Mouse (Mus musculus) kidney, embryonic 14.5 days (tissue): ENCODE data around the gene Myo1d. TPM values are rescaled to one million over a fixed set of nuclear protein-coding genes. Genes with fewer than 3 reads are reported as not detected.

ENCODE experiments used
- ATAC-seq: fragments of 200-750 bp; cut with Nextera tagmentation; 2 replicates; pipeline ENCODE4 v1.8.0; 2017; ENCODE audit warnings: moderate number of reproducible peaks, mild to moderate bottlenecking, moderate TSS enrichment, moderate library complexity; ENCODE audit not compliant: low FRiP score, low TSS enrichment
- H3K27ac ChIP-seq: fragments of 300-500 bp; sonication (generic); 2 replicates; pipeline ENCODE4 v1.5.1; 2014; ENCODE audit warnings: low read depth, mild to moderate bottlenecking, low read length, moderate library complexity, mixed read lengths
- H3K27me3 ChIP-seq: fragments of 300-500 bp; sonication (generic); 2 replicates; pipeline ENCODE4 v1.6.1; 2014; ENCODE audit warnings: mild to moderate bottlenecking, low read length; ENCODE audit not compliant: control insufficient read depth, insufficient read depth
- H3K36me3 ChIP-seq: fragments of 300-500 bp; sonication (generic); 2 replicates; pipeline ENCODE4 v1.6.1; 2014; ENCODE audit warnings: low read length, mixed read lengths; ENCODE audit not compliant: control insufficient read depth, insufficient read depth
- H3K4me1 ChIP-seq: fragments of 300-500 bp; sonication (generic); 2 replicates; pipeline ENCODE4 v1.6.1; 2014; ENCODE audit warnings: low read length, mixed read lengths; ENCODE audit not compliant: control insufficient read depth, insufficient read depth
- H3K4me2 ChIP-seq: fragments of 300-500 bp; sonication (generic); replicated peaks from 2 replicates; pipeline ENCODE4 v1.6.1; 2014; ENCODE audit warnings: low read depth, mild to moderate bottlenecking, low read length
- H3K4me3 ChIP-seq: fragments of 300-500 bp; sonication (generic); 2 replicates; pipeline ENCODE4 v1.5.1; 2014; ENCODE audit warnings: mild to moderate bottlenecking, low read length
- H3K9ac ChIP-seq: fragments of 300-500 bp; sonication (generic); 2 replicates; pipeline ENCODE4 v1.6.1; 2014; ENCODE audit warnings: low read depth, mild to moderate bottlenecking, low read length, moderate library complexity
- H3K9me3 ChIP-seq: fragments of 300-500 bp; sonication (generic); 2 replicates; pipeline ENCODE4 v1.6.1; 2016; ENCODE audit warnings: low read length; ENCODE audit not compliant: control insufficient read depth
- WGBS: fragments of 180-500 bp; shearing (Covaris S2); extraction: QIAGEN DNeasy Blood & Tissue Kit; methylation state at CpG from one replicate; pipeline ENCODE4 v1.1.7; 2014; 5-methylcytosine and 5-hydroxymethylcytosine counted together
- polyA plus RNA-seq: library from polyadenylated mRNA; unstranded; fragments of >200 nt; fragmentation: Nextera tagmentation; extraction: Ambion mirVana; gene quantifications from 2 replicates; pipeline ENCODE4 v1.2.1, GENCODE M21; 2014

The Myo1d gene
- polyA plus RNA-seq, 1 experiment from 2014 or later = 16.0 TPM

DNA sequence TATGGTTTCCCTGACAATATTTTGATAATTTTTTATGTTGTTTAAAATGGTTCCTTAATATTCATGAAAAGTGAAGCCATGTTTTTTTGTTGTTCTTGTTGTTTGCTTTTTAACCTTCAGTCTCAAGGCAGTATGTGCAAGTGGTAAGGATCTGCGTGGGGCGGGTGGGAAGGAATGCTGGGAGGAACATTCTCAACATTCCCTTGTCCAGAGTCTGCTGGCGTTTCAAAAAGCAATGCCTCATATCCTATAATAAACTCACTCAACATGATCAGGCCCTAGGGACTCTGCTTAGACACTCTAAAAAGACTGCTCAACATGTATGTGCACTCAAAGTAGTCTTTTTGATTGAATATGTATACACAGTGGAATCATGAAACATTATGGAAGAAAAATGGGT is 97.1 kb downstream of the Myo1d start:
- H3K4me2 ChIP-seq = no peak overlapping the region
- no peak overlapping the region for H3K9ac ChIP-seq
- WGBS = 46% methylated on average over 3 of the region's 3 CpGs
- no peaks in the 10 kb centered on the region for H3K27me3 ChIP-seq
- H3K4me3 ChIP-seq = no peak overlapping the region
- no peak for ATAC-seq
- no peaks in the 10 kb centered on the region for H3K9me3 ChIP-seq
- H3K36me3 ChIP-seq = no peaks in the 10 kb centered on the region
- no peaks in the 10 kb centered on the region for H3K4me1 ChIP-seq
- no peak overlapping the region for H3K27ac ChIP-seq

DNA sequence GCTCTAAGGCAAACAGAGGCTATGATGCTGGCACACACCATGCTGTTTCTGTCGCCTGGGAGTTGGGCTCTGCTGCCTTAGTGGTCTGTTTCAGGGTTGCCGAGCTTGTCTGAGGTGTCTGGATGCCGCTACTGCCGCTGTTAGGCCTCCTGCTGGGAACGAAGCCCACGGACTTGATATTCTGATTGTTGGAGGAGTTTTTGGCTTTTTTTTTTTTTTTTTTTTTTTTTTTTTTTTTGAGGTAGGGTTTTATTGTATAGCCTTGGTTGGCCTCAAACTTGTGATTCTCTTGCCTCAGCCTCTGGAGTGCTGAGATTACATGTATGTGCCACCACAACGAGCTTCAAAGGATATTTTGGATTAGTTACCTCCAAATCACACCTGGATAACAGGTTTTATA is 106.8 kb downstream of the Myo1d start:
- Histone ChIP-seq H3K4me3 (no peak overlapping the region), H3K9ac (no peak overlapping the region), H3K27ac (no peak overlapping the region), H3K36me3 (no peaks in the 10 kb centered on the region), H3K4me2 (no peak overlapping the region), H3K27me3 (no peaks in the 10 kb centered on the region), H3K9me3 (no peaks in the 10 kb centered on the region), H3K4me1 (no peaks in the 10 kb centered on the region)
- WGBS = 52% methylated on average over 7 of the region's 7 CpGs
- no peak for ATAC-seq

DNA sequence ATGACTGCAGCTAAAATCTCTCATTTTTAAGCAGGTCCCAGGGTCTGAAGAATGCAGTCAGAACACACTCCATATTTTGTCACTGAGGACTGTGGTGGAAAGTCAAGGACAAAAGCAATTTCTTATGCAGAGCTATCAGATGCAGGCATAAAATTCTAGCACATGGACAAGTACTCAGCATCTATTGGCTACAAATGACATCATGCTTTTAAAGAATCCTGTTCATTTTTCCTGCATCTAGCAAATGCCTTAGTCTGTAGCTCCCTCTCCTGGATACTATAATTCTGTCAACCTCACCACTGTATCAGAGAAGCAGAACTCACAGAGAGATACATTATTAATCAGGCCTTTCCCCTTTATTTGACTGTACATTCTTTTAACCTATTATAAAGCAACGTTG is 109.4 kb downstream of the Myo1d start:
- H3K27ac ChIP-seq = no peak overlapping the region
- no peak overlapping the region for H3K9ac ChIP-seq
- no peaks in the 10 kb centered on the region for H3K9me3 ChIP-seq
- WGBS = 33% methylated on average over 1 of the region's 1 CpGs
- no peaks in the 10 kb centered on the region for H3K36me3 ChIP-seq
- H3K4me3 ChIP-seq = no peak overlapping the region
- no peaks in the 10 kb centered on the region for H3K4me1 ChIP-seq
- no peak overlapping the region for H3K4me2 ChIP-seq
- no peaks in the 10 kb centered on the region for H3K27me3 ChIP-seq
- ATAC-seq = no peak

DNA sequence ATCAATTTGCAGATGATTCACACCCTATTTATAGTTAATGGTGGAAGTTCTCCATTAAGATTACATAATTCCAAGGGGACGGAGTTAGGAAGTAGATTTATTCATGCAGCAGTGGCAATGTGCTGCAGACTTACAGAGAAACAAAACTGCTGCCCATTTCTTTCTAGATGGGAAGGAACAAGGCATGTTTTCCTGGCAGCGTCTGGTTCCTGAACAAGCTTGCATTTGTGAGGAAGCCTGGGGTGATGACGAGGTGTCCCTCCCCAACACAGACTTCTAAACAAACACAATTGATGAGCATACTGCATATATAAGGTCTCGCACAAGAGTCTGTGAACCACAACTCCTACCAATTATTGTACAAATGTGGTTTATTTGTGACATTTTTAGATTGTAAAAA is 109.9 kb downstream of the Myo1d start:
- H3K9ac ChIP-seq = no peak overlapping the region
- no peaks in the 10 kb centered on the region for H3K9me3 ChIP-seq

DNA sequence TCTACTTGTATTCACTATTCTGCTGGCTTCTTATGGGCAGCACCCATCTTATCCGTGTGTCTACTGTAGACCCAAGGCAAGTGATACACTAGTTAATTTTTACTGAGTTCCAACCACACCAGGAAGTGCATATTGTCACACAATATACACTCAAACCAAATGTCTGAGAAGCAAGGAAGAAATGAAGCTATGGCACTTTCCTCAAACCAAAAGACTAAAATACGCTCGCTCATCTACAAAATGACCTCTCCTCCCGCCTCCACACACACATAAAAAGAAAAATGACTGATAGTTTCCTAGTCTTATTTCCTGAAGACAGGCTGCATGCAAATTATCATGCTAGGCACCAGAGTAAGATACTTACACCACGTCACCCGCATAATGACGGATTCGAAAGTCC is 113.6 kb downstream of the Myo1d start:
- Histone ChIP-seq H3K36me3 (no peaks in the 10 kb centered on the region), H3K4me2 (no peak overlapping the region), H3K27me3 (no peaks in the 10 kb centered on the region), H3K27ac (no peak overlapping the region), H3K4me1 (no peaks in the 10 kb centered on the region), H3K9ac (no peak overlapping the region), H3K4me3 (no peak overlapping the region), H3K9me3 (no peaks in the 10 kb centered on the region)
- 91% methylated on average over 8 of the region's 8 CpGs for WGBS
- no peak for ATAC-seq

More for the DNA sequence above, 109.9 kb downstream of the Myo1d start:
- Histone ChIP-seq H3K4me2 (no peak overlapping the region), H3K4me1 (no peaks in the 10 kb centered on the region), H3K4me3 (no peak overlapping the region), H3K36me3 (no peaks in the 10 kb centered on the region), H3K27ac (no peak overlapping the region), H3K27me3 (no peaks in the 10 kb centered on the region)
- ATAC-seq = no peak
- WGBS = 84% methylated on average over 4 of the region's 4 CpGs

DNA sequence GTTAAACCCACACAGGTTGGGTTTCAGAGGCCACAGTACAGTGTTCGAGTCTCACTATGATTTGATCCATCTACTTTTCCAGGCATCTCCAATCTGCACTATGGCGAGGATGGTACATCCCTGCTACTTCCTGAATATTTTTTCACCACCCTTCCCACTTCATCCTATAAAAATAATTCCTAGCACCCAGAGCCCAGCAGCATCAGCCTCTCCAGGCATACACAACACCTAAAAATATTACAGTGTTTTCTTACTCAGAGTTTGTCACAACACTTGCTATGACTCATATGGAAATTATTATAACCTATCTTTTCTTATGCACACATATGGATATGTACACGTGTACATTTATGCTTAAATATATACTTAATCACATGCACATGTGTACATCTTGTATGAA is 115.6 kb downstream of the Myo1d start:
- no peak for ATAC-seq
- no peaks in the 10 kb centered on the region for H3K36me3 ChIP-seq
- H3K27me3 ChIP-seq = no peaks in the 10 kb centered on the region
- H3K4me1 ChIP-seq = no peaks in the 10 kb centered on the region
- no peak overlapping the region for H3K27ac ChIP-seq
- no peak overlapping the region for H3K4me3 ChIP-seq
- no peak overlapping the region for H3K9ac ChIP-seq
- WGBS = 86% methylated on average over 3 of the region's 3 CpGs
- no peaks in the 10 kb centered on the region for H3K9me3 ChIP-seq
- no peak overlapping the region for H3K4me2 ChIP-seq

DNA sequence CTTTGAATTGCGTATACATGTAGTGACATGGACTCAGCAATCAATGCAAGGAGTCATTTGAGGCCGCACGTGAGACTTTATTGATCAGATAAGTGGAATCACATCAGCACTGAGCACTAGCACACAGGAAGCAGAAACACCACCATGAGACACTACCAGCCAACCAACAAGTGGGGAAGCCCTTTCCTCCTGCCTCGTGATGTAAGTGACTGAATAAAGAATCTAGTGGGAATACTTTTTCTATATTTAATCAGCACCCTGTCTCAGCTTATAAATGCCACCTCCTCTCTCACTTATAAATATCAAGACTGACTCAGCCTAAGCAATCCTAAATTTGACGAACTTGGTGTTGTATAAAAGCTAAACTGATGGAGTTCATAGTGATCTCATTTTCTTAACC is 134.7 kb downstream of the Myo1d start:
- no peak for ATAC-seq
- Histone ChIP-seq H3K27me3 (no peaks in the 10 kb centered on the region), H3K4me3 (no peak overlapping the region), H3K36me3 (no peaks in the 10 kb centered on the region), H3K27ac (no peak overlapping the region), H3K9ac (no peak overlapping the region), H3K9me3 (no peaks in the 10 kb centered on the region), H3K4me2 (no peak overlapping the region), H3K4me1 (no peaks in the 10 kb centered on the region)
- 90% methylated on average over 5 of the region's 5 CpGs for WGBS

DNA sequence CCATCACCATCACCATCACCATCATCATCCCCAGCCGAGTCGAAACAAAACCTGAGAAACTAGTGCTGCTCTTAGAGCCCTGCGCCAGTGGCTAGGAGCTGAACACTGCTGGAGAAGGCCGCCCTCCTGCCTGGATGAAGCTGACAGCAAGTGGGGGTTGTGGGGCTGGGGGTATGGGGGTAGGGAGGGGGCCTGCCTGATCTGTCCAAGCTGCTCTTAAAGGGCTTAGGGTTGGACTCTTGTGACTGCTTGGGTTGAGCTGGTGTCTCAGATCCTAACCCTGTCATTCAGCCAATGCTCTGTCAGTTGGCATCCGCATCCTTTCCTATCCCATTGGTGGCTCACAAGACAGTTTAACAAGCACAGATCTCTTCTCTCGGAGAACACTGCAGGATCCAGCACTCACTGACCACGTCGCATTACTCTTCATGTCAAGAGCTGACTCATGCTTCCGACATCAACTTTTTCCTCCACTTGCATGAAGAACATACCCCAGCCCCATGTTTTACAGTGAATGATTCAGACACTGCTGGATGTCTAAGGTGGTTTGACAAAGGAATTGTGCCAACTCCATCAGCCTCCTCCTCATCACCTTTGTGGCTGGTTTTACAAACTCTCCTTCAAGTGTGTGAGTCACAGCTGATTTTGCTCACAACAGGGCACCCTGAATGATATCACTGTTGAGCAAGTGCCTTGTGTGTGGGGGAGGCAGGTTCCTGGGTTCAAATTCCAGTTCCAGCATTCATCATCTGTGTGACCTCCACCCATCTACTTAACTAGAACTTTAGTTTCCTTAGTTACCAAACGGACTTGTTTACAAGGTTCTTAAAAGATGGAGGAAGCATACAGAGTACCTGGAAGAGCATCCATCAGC is 150.6 kb downstream of the Myo1d start:
- Histone ChIP-seq H3K9me3 (no peaks in the 10 kb centered on the region), H3K4me2 (no peak overlapping the region), H3K36me3 (no peaks in the 10 kb centered on the region), H3K27ac (no peak overlapping the region), H3K27me3 (no peaks in the 10 kb centered on the region), H3K4me3 (no peak overlapping the region), H3K4me1 (no peaks in the 10 kb centered on the region), H3K9ac (no peak overlapping the region)
- WGBS = 86% methylated on average over 10 of the region's 10 CpGs
- no peak for ATAC-seq

DNA sequence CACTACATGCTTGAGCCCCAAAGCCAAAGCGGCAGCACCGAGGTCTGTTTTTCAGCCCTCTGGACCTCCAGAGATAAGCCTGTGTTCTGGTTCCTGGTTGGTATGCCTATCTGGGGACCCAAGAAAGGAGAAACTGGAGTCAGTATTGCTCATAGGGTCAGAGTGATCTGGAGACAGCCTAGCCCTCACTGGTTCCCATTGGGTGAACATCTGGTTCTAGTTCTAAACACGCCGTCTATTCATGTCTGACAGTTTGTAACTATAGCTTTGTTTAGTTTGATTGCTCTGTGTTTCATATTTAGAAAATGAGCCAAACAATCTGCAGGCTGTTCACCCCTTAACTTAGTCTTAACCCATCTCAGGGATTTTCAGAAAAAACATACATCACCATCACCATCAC is 151.2 kb downstream of the Myo1d start:
- H3K36me3 ChIP-seq = no peaks in the 10 kb centered on the region
- no peaks in the 10 kb centered on the region for H3K27me3 ChIP-seq
- no peak for ATAC-seq
- no peaks in the 10 kb centered on the region for H3K9me3 ChIP-seq
- H3K27ac ChIP-seq = no peak overlapping the region
- H3K4me2 ChIP-seq = no peak overlapping the region
- WGBS = 100% methylated on average over 4 of the region's 4 CpGs
- no peak overlapping the region for H3K9ac ChIP-seq
- no peaks in the 10 kb centered on the region for H3K4me1 ChIP-seq
- no peak overlapping the region for H3K4me3 ChIP-seq
